Mouse (Mus musculus) megakaryocyte-erythroid progenitor cell, adult 5-6 weeks (primary cell): ENCODE measurements around the gene Itpkb. TPM values are rescaled to one million over a fixed set of nuclear protein-coding genes. Genes with fewer than 3 reads are reported as not detected.

ENCODE experiments used
- ATAC-seq: replicated peaks from 2 replicates; pipeline ENCODE4 v1.8.0; 2016; ENCODE audit warnings: mild to moderate bottlenecking, inconsistent platforms; ENCODE audit not compliant: severe bottlenecking, poor library complexity, low FRiP score, low TSS enrichment
- total RNA-seq, 2 experiments: library from RNA; stranded (forward) in 1 of 2; stranded (reverse) in 1 of 2; fragments of 200-1000, 215-1000 nt in 1 of 2; fragments of >200 nt in 1 of 2; fragmentation: Nextera tagmentation in 1 of 2; gene quantifications; 2 replicates each; pipeline ENCODE4 v1.2.3; 2014 to 2017

The Itpkb gene
- total RNA-seq (2014; fragmentation: Nextera tagmentation), result 11.5 and 12.9 TPM in 2 replicates
- 6.1 and 6.3 TPM in 2 replicates for total RNA-seq (2017)

DNA sequence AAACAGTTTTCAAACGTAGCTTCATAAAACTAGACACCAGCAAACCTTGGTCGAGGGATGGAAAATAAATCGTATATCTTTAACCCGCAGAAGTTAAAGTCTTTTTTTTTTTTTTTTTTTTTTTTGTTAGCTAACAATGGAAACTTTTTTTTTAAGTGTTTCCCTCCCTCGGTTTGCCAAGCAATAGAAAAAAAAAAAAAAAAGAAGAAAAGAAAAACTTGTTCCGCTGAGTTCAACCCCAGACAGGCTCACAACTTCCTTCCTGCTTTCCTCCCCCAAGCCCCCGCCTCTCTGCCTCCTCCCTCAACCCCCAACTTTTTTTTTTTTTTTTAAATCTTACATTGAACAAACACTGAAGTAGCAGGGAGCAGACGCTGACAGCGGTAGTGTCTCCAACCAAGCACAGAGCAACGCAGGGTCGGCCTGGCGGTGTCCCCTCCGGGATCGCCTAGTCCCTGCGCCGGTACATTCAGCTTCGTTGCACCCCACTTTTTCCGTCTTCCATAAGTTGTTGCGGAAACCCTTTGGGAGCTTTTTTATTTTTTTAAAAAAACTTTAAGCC is at the start of gene Itpkb:
Itpkb (plus strand) TSS at position 341 of the 562 bp plus-strand sequence.
- peak; percentile 50 for ATAC-seq

DNA sequence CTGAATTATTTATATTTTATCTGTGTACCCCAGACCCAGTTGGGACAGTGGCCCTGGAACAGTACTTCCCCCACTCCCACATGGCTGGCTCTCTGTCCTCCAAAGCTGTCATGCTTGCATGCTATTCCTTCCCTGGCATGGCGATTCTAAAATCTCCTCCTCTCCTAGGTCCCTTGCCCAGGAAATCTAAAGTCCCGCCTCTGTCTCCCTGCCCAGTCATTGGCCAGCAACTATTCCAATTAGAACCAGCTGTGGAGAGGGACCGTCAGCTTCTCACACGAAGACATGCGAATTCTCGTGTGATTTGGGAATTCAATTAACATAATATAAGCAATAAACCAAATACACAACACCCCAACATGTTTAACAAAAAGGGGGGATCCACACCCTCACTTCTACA is 47.7 kb upstream of the Itpkb start:
- no peak for ATAC-seq

- no peak for ATAC-seq
Observed at GRCm38 (mm10) chr1:180283813-180284768, 46.2 kb upstream of the Itpkb start.

DNA sequence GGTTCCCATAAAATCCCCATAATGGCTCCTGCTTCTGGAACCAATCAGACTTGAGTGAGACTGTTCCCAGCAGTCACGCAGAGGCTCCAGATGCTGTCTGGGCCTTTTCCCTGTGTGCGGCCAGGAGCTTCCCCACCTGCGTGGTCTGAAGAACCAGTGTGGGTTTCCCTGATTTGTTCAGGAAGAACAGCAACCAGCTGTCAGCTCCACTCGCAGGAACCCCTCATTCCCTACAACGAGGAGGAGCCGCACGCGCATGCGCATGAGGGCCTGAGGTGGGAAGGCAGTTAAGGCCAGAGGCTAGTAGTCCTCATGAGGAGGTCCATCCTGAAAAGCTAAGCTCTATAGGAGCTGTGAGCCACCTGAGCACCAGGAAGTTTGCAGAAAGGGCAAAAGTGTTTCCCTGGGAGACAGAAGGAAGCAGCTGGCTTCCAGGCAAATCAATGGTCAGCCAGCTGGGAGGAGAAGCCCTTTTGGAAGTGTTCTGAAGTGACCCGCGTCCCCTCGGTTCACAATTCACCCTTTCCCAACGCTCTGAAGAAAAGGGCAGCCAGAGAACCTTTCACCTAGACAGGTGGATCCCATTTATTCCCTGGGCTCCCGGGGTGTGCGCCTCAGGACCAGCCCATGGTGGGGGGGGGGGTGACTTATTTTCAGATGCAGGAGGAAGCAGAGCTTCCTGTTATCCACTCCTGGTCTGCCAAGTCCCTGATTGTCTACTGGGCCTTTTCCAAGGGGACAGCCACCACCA is 44.0 kb upstream of the Itpkb start:
- ATAC-seq, result no peak

DNA sequence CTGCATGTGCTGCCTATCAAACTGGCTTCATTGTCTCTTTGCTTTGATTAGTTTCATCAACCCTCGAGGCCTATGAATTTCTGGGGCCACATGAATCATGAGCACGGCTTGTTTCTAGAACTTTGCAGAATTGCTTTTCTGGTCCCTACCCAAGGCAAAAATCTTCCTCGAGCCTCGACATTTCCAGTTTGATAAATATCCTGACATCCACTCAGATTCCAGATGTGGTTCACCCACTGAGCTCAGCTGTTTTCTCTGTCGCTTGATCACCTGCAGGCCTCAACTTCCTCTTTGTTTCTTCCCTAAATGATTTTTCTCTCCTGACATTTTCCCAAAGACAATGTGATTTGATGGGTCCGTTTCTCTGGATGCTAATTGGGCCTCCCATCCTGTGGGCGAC is 42.1 kb upstream of the Itpkb start:
- ATAC-seq, result no peak

DNA sequence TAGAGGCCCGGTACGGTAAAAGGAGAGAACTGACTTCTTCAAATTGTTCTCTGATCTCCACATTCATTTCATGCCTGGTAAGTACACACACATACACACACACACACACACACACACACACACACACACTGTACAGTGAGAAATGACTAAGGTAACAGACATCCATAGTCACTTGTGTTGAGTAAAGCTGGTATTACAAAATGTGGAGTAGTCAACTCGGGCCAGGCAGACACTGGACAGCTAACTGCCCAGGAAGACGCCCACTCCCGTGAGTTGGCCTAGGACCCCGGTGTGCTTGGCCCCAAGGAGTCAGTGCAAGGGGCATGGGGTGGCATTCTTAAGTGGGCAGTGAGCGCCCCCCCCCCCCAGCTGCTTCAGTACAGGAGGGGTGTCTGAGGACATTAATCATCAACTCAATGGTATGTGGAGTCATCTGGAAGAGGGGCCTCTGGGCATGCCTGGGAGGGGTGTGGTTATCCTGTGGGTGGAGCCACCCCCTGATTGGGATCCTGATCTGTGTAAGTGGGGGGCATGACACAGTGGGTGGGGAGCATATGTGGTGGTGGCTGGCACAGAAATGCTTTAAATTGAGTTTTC is 41.3 kb upstream of the Itpkb start:
- no peak for ATAC-seq

DNA sequence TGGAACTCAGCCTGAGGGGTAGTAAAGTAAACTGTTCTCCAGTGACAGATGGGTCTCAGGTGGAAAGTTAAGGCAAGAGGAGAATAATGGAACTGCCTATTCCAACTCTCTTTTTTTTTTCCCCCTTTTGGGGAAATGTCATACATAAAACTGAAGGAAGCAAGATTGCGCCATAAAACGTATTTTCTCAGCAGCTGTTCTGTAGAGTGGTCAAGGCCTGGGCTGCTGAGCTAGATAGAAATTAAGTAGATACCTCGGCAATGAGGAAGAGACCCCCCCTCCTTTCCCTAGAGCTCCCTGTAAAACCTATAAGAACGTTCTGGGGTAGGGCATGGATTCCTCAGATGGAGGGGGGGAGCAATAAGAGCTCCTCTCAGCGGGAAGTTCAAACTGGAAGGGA is 40.5 kb upstream of the Itpkb start:
- ATAC-seq, result no peak

DNA sequence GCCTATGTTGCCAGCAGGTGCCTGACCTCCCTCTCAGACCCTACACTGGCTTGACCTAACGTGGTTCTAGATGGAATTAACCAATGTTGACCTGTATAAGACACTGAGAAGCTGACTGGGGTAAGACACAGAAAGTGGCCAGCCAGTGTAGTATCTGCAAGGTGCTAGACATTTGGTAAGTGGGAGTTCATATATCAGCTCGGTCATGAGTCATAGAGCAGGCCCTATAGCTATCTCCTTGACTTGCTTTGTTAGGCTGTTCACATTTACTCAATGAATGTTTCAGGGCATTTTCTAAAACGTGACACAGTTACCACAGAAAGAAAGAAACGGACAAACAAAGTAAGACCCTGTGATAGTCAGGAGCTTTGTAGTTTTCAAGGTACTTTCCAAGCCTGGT is 39.9 kb upstream of the Itpkb start:
- no peak for ATAC-seq

DNA sequence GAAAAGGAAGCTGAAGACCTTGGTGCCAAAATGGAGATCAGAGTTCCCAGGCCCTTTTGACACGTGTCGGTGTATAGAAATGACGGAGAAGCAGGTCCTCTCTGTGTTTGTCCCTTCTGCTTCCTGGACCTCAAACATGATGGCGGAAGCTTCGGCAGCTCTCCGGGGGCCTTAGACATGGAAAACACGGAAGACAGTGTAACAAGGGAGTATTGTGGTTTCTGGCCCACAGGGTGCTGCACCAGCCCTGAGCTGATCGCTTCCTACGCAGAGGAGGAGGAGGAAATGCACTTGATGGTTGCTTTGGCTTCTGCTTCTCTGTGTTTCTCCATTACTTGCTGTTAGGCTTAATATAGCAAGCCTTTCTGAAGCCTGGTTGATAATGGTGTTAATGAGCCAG is 34.2 kb upstream of the Itpkb start:
- no peak for ATAC-seq

DNA sequence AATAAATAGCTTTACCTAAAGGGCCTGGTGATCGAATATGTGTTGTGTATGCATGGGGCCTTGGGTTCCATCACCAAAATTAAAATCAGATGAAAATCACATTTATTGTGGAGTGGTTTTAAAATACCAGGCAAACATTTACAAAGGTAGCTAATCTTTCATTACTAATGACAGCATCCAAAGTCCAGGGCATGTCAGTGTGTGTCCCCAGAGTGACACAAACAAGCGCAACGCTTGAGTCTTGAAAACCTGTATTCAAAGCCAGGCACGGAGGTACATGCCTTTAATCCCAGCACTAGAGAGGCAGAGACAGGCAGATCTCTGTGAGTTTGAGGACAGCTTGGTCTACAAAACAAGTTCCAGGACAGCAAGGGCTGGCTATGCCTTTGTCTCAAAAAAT is 30.6 kb upstream of the Itpkb start:
- no peak for ATAC-seq

DNA sequence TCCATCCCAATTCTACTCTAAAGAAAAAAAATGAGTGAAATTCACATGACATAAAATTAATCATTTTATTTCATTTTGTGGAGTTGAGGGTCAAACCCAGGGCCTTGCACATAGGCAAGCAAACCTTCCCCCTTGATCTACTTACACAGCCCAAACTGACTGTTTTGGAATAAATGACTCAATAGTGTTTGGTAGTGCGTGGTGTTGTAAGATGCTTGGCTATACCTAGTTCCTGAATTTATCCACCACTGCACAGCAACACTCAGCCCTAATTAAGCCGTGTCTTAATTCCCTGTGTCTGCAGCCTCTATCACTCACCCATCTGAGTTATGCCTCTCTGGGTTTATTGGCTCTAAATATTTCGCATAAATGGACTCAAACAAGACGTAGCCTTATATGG is 30.0 kb upstream of the Itpkb start:
- ATAC-seq, result no peak

- ATAC-seq, result 0 out of 2 replicates have a peak, but pooled peaks have one; percentile 46
Observed at GRCm38 (mm10) chr1:180300997-180301396, 29.3 kb upstream of the Itpkb start.

- ATAC-seq, result no peak
Observed at GRCm38 (mm10) chr1:180302253-180303120, 27.8 kb upstream of the Itpkb start.

DNA sequence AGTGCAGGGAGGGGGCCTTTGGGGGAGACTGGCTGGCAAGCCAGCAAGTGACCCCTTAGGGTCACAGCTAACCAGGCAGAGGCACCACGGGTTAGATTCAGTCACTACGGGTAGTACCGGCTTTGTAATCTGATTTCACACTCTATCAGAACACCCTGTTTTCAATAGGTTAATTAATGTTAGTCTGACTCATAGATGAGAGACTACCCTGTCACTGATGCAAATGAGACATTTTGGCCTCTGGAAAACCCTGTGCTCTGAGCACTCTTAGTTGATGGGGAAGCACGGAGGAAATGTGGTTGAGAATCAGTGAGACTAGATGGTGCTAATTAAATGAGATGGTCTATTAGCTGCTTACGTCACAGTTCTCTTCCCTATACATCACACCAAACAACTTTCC is 26.7 kb upstream of the Itpkb start:
- no peak for ATAC-seq

DNA sequence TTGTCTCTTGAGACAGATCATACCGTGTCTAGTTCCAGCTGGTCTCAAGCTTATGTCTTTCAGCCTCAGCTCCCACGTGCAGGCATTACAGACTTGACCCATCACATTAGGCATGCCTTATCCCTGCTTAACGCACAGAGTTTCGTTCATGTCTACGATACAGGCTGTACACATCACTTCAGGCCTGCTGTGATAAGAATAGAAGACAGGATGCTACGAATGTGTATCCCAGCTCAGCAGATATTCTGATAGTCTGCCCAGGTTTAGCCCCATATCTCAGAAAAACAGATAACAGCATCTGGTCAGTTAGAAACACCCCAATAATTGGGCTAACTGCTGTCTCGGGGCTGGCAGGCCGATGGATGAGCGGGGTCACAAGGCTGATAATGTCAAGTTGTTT is 23.4 kb upstream of the Itpkb start:
- ATAC-seq, result peak; percentile 80

DNA sequence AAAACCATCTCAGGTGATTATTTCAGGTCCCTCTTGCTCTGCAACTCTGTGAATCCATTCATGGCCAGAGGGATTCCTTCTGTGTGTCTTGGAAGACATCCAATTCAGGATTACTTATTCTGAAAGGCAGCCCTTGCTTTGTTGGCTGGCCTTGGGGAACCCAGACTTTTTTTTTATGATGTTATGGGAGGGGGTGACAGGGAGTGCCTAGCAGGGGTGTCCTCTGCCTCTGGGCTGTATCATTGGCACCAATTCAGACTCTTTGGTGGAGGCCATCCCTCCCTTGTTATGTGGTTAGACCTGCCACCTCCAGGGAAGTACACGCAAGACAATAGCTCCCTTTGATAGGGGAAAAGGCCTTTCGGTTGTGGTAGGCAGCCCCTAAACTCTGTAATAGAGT is 22.6 kb upstream of the Itpkb start:
- no peak for ATAC-seq

- no peak for ATAC-seq
Observed at GRCm38 (mm10) chr1:180308897-180309296, 21.4 kb upstream of the Itpkb start.

- no peak for ATAC-seq
Observed at GRCm38 (mm10) chr1:180312286-180312685, 18.0 kb upstream of the Itpkb start.

DNA sequence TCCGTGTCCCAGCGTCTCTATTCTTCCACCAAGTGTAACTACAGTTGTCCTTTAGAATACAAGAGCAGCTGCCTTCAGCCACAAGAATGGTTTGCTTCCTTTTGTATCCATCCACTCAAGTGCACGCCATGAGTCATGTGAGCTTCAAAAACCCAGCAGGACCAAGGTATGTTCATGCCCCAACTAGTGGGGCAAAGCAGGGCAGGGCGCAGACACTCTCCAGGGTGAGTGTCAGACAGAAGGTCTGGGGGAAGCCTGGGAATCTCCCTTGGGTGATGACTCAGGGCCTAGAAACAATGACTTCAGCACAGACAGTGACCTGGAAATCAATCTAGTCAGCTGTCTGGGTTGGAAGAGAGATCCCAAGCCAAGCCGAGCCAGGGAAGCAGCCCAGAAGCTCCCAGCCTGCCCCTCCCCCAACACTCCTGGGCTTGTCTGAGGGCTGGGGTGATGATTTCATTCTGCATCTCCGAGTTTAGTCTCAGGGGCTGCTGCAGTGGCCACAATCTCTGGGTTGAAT is 17.4 kb upstream of the Itpkb start:
- ATAC-seq, result no peak
